Mouse (Mus musculus) granulocyte monocyte progenitor cell, adult 5-6 weeks (primary cell): ENCODE results near the gene Sod1. TPM values are rescaled to one million over a fixed set of nuclear protein-coding genes. Genes with fewer than 3 reads are reported as not detected.

Experiments used
- ATAC-seq: replicated peaks from 2 replicates; pipeline ENCODE4 v1.8.0; 2016; ENCODE audit warnings: mild to moderate bottlenecking, moderate TSS enrichment, inconsistent platforms; ENCODE audit not compliant: poor library complexity, severe bottlenecking
- total RNA-seq, 2 experiments: library from RNA; stranded (forward) in 1 of 2; stranded (reverse) in 1 of 2; fragments of 200-712, 200-1000 nt in 1 of 2; fragments of >200 nt in 1 of 2; fragmentation: Nextera tagmentation in 1 of 2; gene quantifications; 2 replicates each; pipeline ENCODE4 v1.2.3; 2014 to 2017

Gene Sod1
- total RNA-seq (2014; fragmentation: Nextera tagmentation) (616 and 651 TPM in 2 replicates), total RNA-seq (2017) (639 and 762 TPM in 2 replicates)

GRCm38 (mm10) chr16:90220026-90220891 lies at the start of gene Sod1:
Gene Sod1, plus strand, starts transcription at chr16:90220754.
- ATAC-seq: peak; percentile 85

GRCm38 (mm10) chr16:90171416-90171815 lies 49.1 kb upstream of the Sod1 start:
- no peak for ATAC-seq

GRCm38 (mm10) chr16:90176472-90176871 lies 44.1 kb upstream of the Sod1 start:
- no peak for ATAC-seq

GRCm38 (mm10) chr16:90177425-90177824 lies 43.1 kb upstream of the Sod1 start:
- ATAC-seq: peak; percentile 88

GRCm38 (mm10) chr16:90178404-90178803 lies 42.1 kb upstream of the Sod1 start:
- ATAC-seq: no peak

GRCm38 (mm10) chr16:90179892-90180291 lies 40.7 kb upstream of the Sod1 start:
- no peak for ATAC-seq

GRCm38 (mm10) chr16:90180975-90181374 lies 39.6 kb upstream of the Sod1 start:
- ATAC-seq: 0 out of 2 replicates have a peak, but pooled peaks have one; percentile 11

GRCm38 (mm10) chr16:90181673-90182072 lies 38.9 kb upstream of the Sod1 start:
- ATAC-seq: no peak

- no peak for ATAC-seq
These were observed 36.4 kb upstream of the Sod1 start for GRCm38 (mm10) chr16:90184135-90184534.

GRCm38 (mm10) chr16:90185928-90186588 lies 34.5 kb upstream of the Sod1 start:
- peak; percentile 78 for ATAC-seq

GRCm38 (mm10) chr16:90187453-90187852 lies 33.1 kb upstream of the Sod1 start:
- ATAC-seq: peak; percentile 76

- no peak for ATAC-seq
These were observed 29.3 kb upstream of the Sod1 start for GRCm38 (mm10) chr16:90191289-90191688.

- ATAC-seq: no peak
These were observed 26.8 kb upstream of the Sod1 start for GRCm38 (mm10) chr16:90193719-90194118.

GRCm38 (mm10) chr16:90196688-90197240 lies 23.8 kb upstream of the Sod1 start:
- ATAC-seq: peak; percentile 24

- peak; percentile 36 for ATAC-seq
These were observed 23.1 kb upstream of the Sod1 start for GRCm38 (mm10) chr16:90197337-90197973.

- ATAC-seq: peak; percentile 6; the same call in 1 of the 2 replicates
These were observed 21.9 kb upstream of the Sod1 start for GRCm38 (mm10) chr16:90198626-90199025.

- peak; percentile 79 for ATAC-seq
These were observed 21.4 kb upstream of the Sod1 start for GRCm38 (mm10) chr16:90199174-90199573.

- no peak for ATAC-seq
These were observed 18.4 kb upstream of the Sod1 start for GRCm38 (mm10) chr16:90202140-90202539.

- ATAC-seq: no peak
These were observed 17.2 kb upstream of the Sod1 start for GRCm38 (mm10) chr16:90203226-90203962.

GRCm38 (mm10) chr16:90204868-90205267 lies 15.7 kb upstream of the Sod1 start:
- ATAC-seq: no peak
